Comparison of ENCODE assay signal across 1 mouse cellular context in genomic region chr7:127999436-127999835, GRCm38 (mm10).
TF ChIP-seq lines count a peak whose summit lies in the region.

No protein-coding gene starts in this region.

TF ChIP-seq in MEL, 35 proteins besides CTCF, POLR2A, EP300 and RAD21 (continued from another document):
- TF ChIP-seq HCFC1 (IDR thresholded peaks at IDR 0.05; ENCODE audit: low read depth, low read length) (no peak), MYB (IDR thresholded peaks at IDR 0.05; ENCODE audit: low read depth, low read length) (no peak), SIN3A (IDR thresholded peaks at IDR 0.05; ENCODE audit: low read length) (no peak)
